In the genomic region with DNA sequence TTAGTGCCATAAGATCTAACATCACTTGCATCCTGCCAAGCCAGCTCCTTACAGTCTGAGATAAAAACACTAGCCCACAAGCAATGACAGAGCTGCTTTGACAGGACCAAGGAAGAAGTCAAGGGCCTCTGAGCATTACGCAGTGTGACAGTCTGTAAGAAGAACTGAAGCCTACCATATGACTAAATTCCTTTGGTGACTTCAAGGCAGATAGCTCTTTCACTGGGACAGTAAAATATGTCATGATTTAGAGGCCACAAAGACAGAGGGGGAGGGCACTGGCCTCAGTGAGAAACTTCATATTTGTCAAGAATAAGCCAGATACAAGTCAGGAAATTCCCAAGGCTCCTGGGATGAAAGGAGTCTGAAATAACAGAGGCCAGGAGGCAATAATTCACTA, we compare ENCODE assay signal across 29 mouse cellular contexts. TPM values are rescaled to one million over a fixed set of nuclear protein-coding genes. Genes with fewer than 3 reads are reported as not detected.
DNase-seq lines count a peak whose midpoint lies in the region; ATAC-seq and TF ChIP-seq lines count a peak whose summit lies in the region.
"Had no signal": no experiment of that assay in that cellular context is flagged by ENCODE, and none has a peak within 500 bp of the region (broad histone marks: within the 10 kb centered on the region; RNA-seq: fewer than 3 reads in every experiment).

No protein-coding gene starts in this region.

- peaks cover 27% of the 10 kb centered on the region for H3K4me1 ChIP-seq in liver, adult 2 months (ENCODE audit: control insufficient read depth, insufficient read depth, low read length)
- no peaks in the 10 kb centered on the region for H3K4me1 ChIP-seq in liver, embryonic 12.5 days
- H3K4me1 ChIP-seq: embryonic facial prominence, embryonic 10.5 days; hindbrain, embryonic 13.5 days; limb, embryonic 15.5 days; neural tube, embryonic 13.5 days; stomach, embryonic 15.5 days had no signal

- ATAC-seq in liver, embryonic 12.5 days: no peak
- no peak for ATAC-seq in megakaryocyte-erythroid progenitor cell, adult 5-6 weeks (replicated peaks; ENCODE audit: low FRiP score, low TSS enrichment, poor library complexity, severe bottlenecking)
- ATAC-seq: forebrain, embryonic 16.5 days; midbrain, embryonic 16.5 days had no signal

- H3K9me3 ChIP-seq in liver, embryonic 12.5 days (replicated peaks): no peaks in the 10 kb centered on the region
- H3K9me3 ChIP-seq: embryonic facial prominence, embryonic 10.5 days; hindbrain, embryonic 13.5 days; limb, embryonic 15.5 days; midbrain, embryonic 10.5 days; neural tube, embryonic 13.5 days; stomach, embryonic 15.5 days had no signal

- 91% methylated on average over 1 of the region's 1 CpGs for WGBS in liver, adult 2 months
- 65% methylated on average over 1 of the region's 1 CpGs for WGBS in liver, embryonic 12.5 days (ENCODE audit: insufficient replicate concordance)

- H3K27me3 ChIP-seq in liver, adult 2 months (ENCODE audit: control insufficient read depth, insufficient read depth, low read length): no peaks in the 10 kb centered on the region
- no peaks in the 10 kb centered on the region for H3K27me3 ChIP-seq in liver, embryonic 12.5 days (replicated peaks)
- H3K27me3 ChIP-seq: hindbrain, embryonic 13.5 days; limb, embryonic 15.5 days; neural tube, embryonic 13.5 days; stomach, embryonic 15.5 days had no signal

- H3K36me3 ChIP-seq in liver, adult 2 months (ENCODE audit: control insufficient read depth, insufficient read depth, low read length): no peaks in the 10 kb centered on the region
- no peaks in the 10 kb centered on the region for H3K36me3 ChIP-seq in liver, embryonic 12.5 days
- H3K36me3 ChIP-seq: embryonic facial prominence, embryonic 10.5 days; hindbrain, embryonic 13.5 days; limb, embryonic 15.5 days; midbrain, embryonic 10.5 days; neural tube, embryonic 13.5 days; stomach, embryonic 15.5 days had no signal

- H3K27ac ChIP-seq in liver, adult 2 months (replicated peaks; ENCODE audit: insufficient read depth, low read depth, low read length): peak overlapping the region; percentile 84
- H3K27ac ChIP-seq in liver, embryonic 12.5 days: no peak overlapping the region
- H3K27ac ChIP-seq: embryonic facial prominence, embryonic 10.5 days; heart, adult 2 months; hindbrain, embryonic 13.5 days; limb, embryonic 15.5 days; midbrain, embryonic 10.5 days; neural tube, embryonic 13.5 days; stomach, embryonic 15.5 days had no signal

- H3K9ac ChIP-seq in liver, adult 2 months (ENCODE audit: low read depth, low read length): no peak overlapping the region
- H3K9ac ChIP-seq in liver, embryonic 12.5 days: no peak overlapping the region
- H3K9ac ChIP-seq: hindbrain, embryonic 13.5 days; limb, embryonic 15.5 days; neural tube, embryonic 13.5 days; stomach, embryonic 15.5 days had no signal

- no peak for TF ChIP-seq POLR2A in liver, adult 2 months (IDR thresholded peaks at IDR 0.05; ENCODE audit: extremely low read depth, insufficient read depth, low read length)

- H3K4me3 ChIP-seq in liver, adult 2 months (ENCODE audit: insufficient read depth, low read depth, low read length): no peak overlapping the region
- no peak overlapping the region for H3K4me3 ChIP-seq in liver, embryonic 12.5 days
- H3K4me3 ChIP-seq: embryonic facial prominence, embryonic 10.5 days; heart, adult 2 months; hindbrain, embryonic 13.5 days; limb, embryonic 15.5 days; midbrain, embryonic 10.5 days; myocyte; neural tube, embryonic 13.5 days; stomach, embryonic 15.5 days had no signal

- H3K4me2 ChIP-seq in liver, embryonic 12.5 days: no peak overlapping the region
- H3K4me2 ChIP-seq: hindbrain, embryonic 13.5 days; limb, embryonic 15.5 days; neural tube, embryonic 13.5 days; stomach, embryonic 15.5 days had no signal

- DNase-seq in adrenal gland, adult 2 months: peak; percentile 68
- DNase-seq in adrenal gland, postnatal 4 days (ENCODE audit: low spot score in 2 of 2): no peak
- no peak for DNase-seq in liver, adult 2 months (ENCODE audit: extremely low read depth, low read depth, low spot score)
- DNase-seq in kidney, adult 8-10 months: peak; percentile 7 to 17
- peak; percentile 51 for DNase-seq in kidney, postnatal 10 days
- no peak for DNase-seq in frontal cortex, adult 2 months (ENCODE audit: extremely low spot score in 1 of 2, low spot score in 1 of 2)
- DNase-seq: cerebellum, adult 11 months; cerebellum, postnatal 10 days; gastrocnemius, postnatal 36 days; heart, adult 2 months; heart, postnatal 36 days; layer of hippocampus, adult 9-11 months; lung, postnatal 36 days; thymus, postnatal 25 days had no signal

- TF ChIP-seq CTCF in liver, adult 2 months (IDR thresholded peaks at IDR 0.05; ENCODE audit: low read depth, low read length): no peak

- H3K79me2 ChIP-seq in liver, adult 2 months (ENCODE audit: control insufficient read depth, insufficient read depth, low read length): no peaks in the 10 kb centered on the region

RNA-seq across cellular contexts. Expression of a gene that starts 7.3 kb away (rescaled TPM):
- total RNA-seq in adrenal gland, adult 2 months (2021): 1 to 10 TPM; 1.8 to 2.0 TPM
- polyA plus RNA-seq in adrenal gland, adult 2 months (2012; rRNA removed): 0.07 TPM in 1 of 2 replicates, not detected in the other
- total RNA-seq in adrenal gland, postnatal 4 days (2021): 1 to 10 TPM in 1 of 2 experiments, under 1 TPM in 1; 0.22 to 1.0 TPM
- 198 and 305 TPM in 2 replicates for total RNA-seq in liver, adult 2 months (2014; rRNA removed)
- 74.6 and 79.5 TPM in 2 replicates for polyA plus RNA-seq in liver, adult 2 months (2012; rRNA removed)
- 0.20 TPM in 1 of 2 replicates, not detected in the other for polyA plus RNA-seq in liver, embryonic 12.5 days (2016; fragmentation: Nextera tagmentation; extraction: Ambion mirVana)
- total RNA-seq in megakaryocyte-erythroid progenitor cell, adult 5-6 weeks (2014; fragmentation: Nextera tagmentation): not detected in 2 replicates
- total RNA-seq in megakaryocyte-erythroid progenitor cell, adult 5-6 weeks (2017): not detected in 2 replicates
- polyA plus RNA-seq in frontal cortex, adult 2 months (2012; rRNA removed): not detected in 2 replicates
- total RNA-seq: gastrocnemius, postnatal 36 days; heart, adult 2 months; heart, postnatal 36 days; left cerebral cortex, adult 18-20 months; left cerebral cortex, postnatal 25 days had no signal
- polyA plus RNA-seq: cortical plate, adult 2 months; embryonic facial prominence, embryonic 10.5 days; forebrain, embryonic 16.5 days; heart, adult 2 months; heart, embryonic 14.5 days; hindbrain, embryonic 13.5 days; midbrain, embryonic 10.5 days; midbrain, embryonic 16.5 days; myocyte; neural tube, embryonic 13.5 days; stomach, embryonic 15.5 days had no signal

RNA-seq across cellular contexts. Expression of a gene that starts 35.0 kb away (rescaled TPM):
- 100 to 1,000 TPM; 151 to 165 TPM for total RNA-seq in adrenal gland, adult 2 months (2021)
- 26.6 and 28.9 TPM in 2 replicates for polyA plus RNA-seq in adrenal gland, adult 2 months (2012; rRNA removed)
- 100 to 1,000 TPM; 259 to 303 TPM for total RNA-seq in adrenal gland, postnatal 4 days (2021)
- total RNA-seq in liver, adult 2 months (2014; rRNA removed): 435 and 567 TPM in 2 replicates
- polyA plus RNA-seq in liver, adult 2 months (2012; rRNA removed): 144 and 156 TPM in 2 replicates
- polyA plus RNA-seq in liver, embryonic 12.5 days (2016; fragmentation: Nextera tagmentation; extraction: Ambion mirVana): 96.7 and 98.9 TPM in 2 replicates
- 89.7 and 104 TPM in 2 replicates for total RNA-seq in megakaryocyte-erythroid progenitor cell, adult 5-6 weeks (2014; fragmentation: Nextera tagmentation)
- total RNA-seq in megakaryocyte-erythroid progenitor cell, adult 5-6 weeks (2017): 129 and 147 TPM in 2 replicates
- polyA plus RNA-seq in frontal cortex, adult 2 months (2012; rRNA removed): 66.6 and 69.9 TPM in 2 replicates

Comparison
In these comparisons a context has a peak if more than half of its experiments do, and no peak if none do; other contexts are left out.
1. DNase-seq: peak in adrenal gland, adult 2 months (single experiment), kidney, adult 8-10 months (2 of 2) and kidney, postnatal 10 days (single experiment); none in adrenal gland, postnatal 4 days (0 of 2), liver, adult 2 months (single experiment) and frontal cortex, adult 2 months (0 of 2).
2. RNA of a gene that starts 7.3 kb away (total RNA-seq): 198 to 305 TPM in liver, adult 2 months; 1.8 to 2.0 TPM in adrenal gland, adult 2 months, 0.22 to 1.0 TPM in adrenal gland, postnatal 4 days and not detected in megakaryocyte-erythroid progenitor cell, adult 5-6 weeks; every median in the first group is over 10 times any median in the second.